Mouse (Mus musculus): ENCODE results near the gene Pex10.

Pex10 gene

GRCm38 (mm10) chr4:155066834-155067522 lies at the start of gene Pex10:
Gene Pex10 (plus strand): TSS chr4:155067016.
- DNase-seq = peak; percentile 97

GRCm38 (mm10) chr4:155017253-155017878 lies 49.5 kb upstream of the Pex10 start:
- DNase-seq = peak; percentile 84

- DNase-seq = peak; percentile 73
Observed at GRCm38 (mm10) chr4:155018066-155018465, 48.8 kb upstream of the Pex10 start.

- DNase-seq = peak; percentile 89
Observed at GRCm38 (mm10) chr4:155018601-155019335, 48.0 kb upstream of the Pex10 start.

- peak; percentile 95 for DNase-seq
Observed at GRCm38 (mm10) chr4:155019336-155019847, 47.4 kb upstream of the Pex10 start.

- peak; percentile 68 for DNase-seq
Observed at GRCm38 (mm10) chr4:155020141-155020540, 46.7 kb upstream of the Pex10 start.

- no peak for DNase-seq
Observed at GRCm38 (mm10) chr4:155020813-155021212, 46.0 kb upstream of the Pex10 start.

GRCm38 (mm10) chr4:155022228-155022855 lies 44.5 kb upstream of the Pex10 start:
- no peak for DNase-seq

GRCm38 (mm10) chr4:155024170-155025010 lies 42.4 kb upstream of the Pex10 start:
- DNase-seq = peak; percentile 91

- DNase-seq = no peak
Observed at GRCm38 (mm10) chr4:155033115-155033514, 33.7 kb upstream of the Pex10 start.

- DNase-seq = no peak
Observed at GRCm38 (mm10) chr4:155034202-155034601, 32.6 kb upstream of the Pex10 start.

GRCm38 (mm10) chr4:155034787-155035186 lies 32.0 kb upstream of the Pex10 start:
- DNase-seq = no peak

GRCm38 (mm10) chr4:155040197-155040596 lies 26.6 kb upstream of the Pex10 start:
- no peak for DNase-seq

GRCm38 (mm10) chr4:155040696-155041095 lies 26.1 kb upstream of the Pex10 start:
- peak; percentile 74 for DNase-seq

GRCm38 (mm10) chr4:155042606-155043288 lies 24.1 kb upstream of the Pex10 start:
- DNase-seq = no peak

GRCm38 (mm10) chr4:155043289-155043625 lies 23.6 kb upstream of the Pex10 start:
- DNase-seq = peak; percentile 69

- DNase-seq = no peak
Observed at GRCm38 (mm10) chr4:155046636-155047035, 20.2 kb upstream of the Pex10 start.

- DNase-seq = no peak
Observed at GRCm38 (mm10) chr4:155050116-155050515, 16.7 kb upstream of the Pex10 start.

- no peak for DNase-seq
Observed at GRCm38 (mm10) chr4:155056724-155057123, 10.1 kb upstream of the Pex10 start, which contains the start of gene Plch2. Gene Plch2 (minus strand): TSS chr4:155056784.

GRCm38 (mm10) chr4:155058325-155058724 lies 8.5 kb upstream of the Pex10 start:
- DNase-seq = no peak

- DNase-seq = no peak
Observed at GRCm38 (mm10) chr4:155063895-155064294, 2.9 kb upstream of the Pex10 start.

- DNase-seq = no peak
Observed at GRCm38 (mm10) chr4:155064474-155064873, 2.3 kb upstream of the Pex10 start.
